Comparison of ENCODE assay signal across 13 mouse cellular contexts in genomic region chr12:40838338-40838695, GRCm38 (mm10).
DNase-seq lines count a peak whose midpoint lies in the region; ATAC-seq and TF ChIP-seq lines count a peak whose summit lies in the region.
"Had no signal": no experiment of that assay in that cellular context is flagged by ENCODE, and none has a peak within 500 bp of the region (broad histone marks: within the 10 kb centered on the region; RNA-seq: fewer than 3 reads in every experiment).

No protein-coding gene starts in this region.

- ATAC-seq in cerebellum, adult (ENCODE audit: insufficient number of reproducible peaks, low FRiP score, low TSS enrichment) = no peak
- no peak for ATAC-seq in hindbrain, embryonic 14.5 days (ENCODE audit: low FRiP score)
- ATAC-seq in lung, embryonic 16.5 days (ENCODE audit: low read depth) = peak; percentile 72

- H3K27me3 ChIP-seq in hindbrain, embryonic 14.5 days (ENCODE audit: control insufficient read depth, insufficient read depth, low read length) = no peaks in the 10 kb centered on the region
- peaks cover 18% of the 10 kb centered on the region; the same call in 1 of the 2 replicates for H3K27me3 ChIP-seq in hindbrain, embryonic 10.5 days (ENCODE audit: insufficient read depth, poor library complexity, severe bottlenecking)
- H3K27me3 ChIP-seq in lung, embryonic 16.5 days (ENCODE audit: control insufficient read depth, insufficient read depth, low read depth, low read length) = no peaks in the 10 kb centered on the region

- 0 out of 2 replicates have a peak overlapping the region, but pooled peaks have one; percentile 47 for H3K27ac ChIP-seq in hindbrain, embryonic 14.5 days
- no peak overlapping the region for H3K27ac ChIP-seq in hindbrain, embryonic 10.5 days
- H3K27ac ChIP-seq in lung, embryonic 16.5 days (ENCODE audit: low read length) = peak overlapping the region; percentile 62
- H3K27ac ChIP-seq: embryonic facial prominence, embryonic 10.5 days; heart, adult 2 months had no signal

- no peaks in the 10 kb centered on the region for H3K9me3 ChIP-seq in hindbrain, embryonic 14.5 days (ENCODE audit: control insufficient read depth, low read length)
- H3K9me3 ChIP-seq in hindbrain, embryonic 10.5 days = no peaks in the 10 kb centered on the region
- no peaks in the 10 kb centered on the region for H3K9me3 ChIP-seq in lung, embryonic 16.5 days (ENCODE audit: control insufficient read depth, low read length)
- H3K9me3 ChIP-seq: embryonic facial prominence, embryonic 10.5 days had no signal

- WGBS in hindbrain, embryonic 14.5 days = 53% methylated on average over 2 of the region's 2 CpGs
- WGBS in hindbrain, embryonic 10.5 days = 79% methylated on average over 2 of the region's 2 CpGs
- WGBS in lung, embryonic 16.5 days = 47% methylated on average over 2 of the region's 2 CpGs
- 76% methylated on average over 2 of the region's 2 CpGs for WGBS in lung, adult 2 months

- H3K4me1 ChIP-seq in hindbrain, embryonic 14.5 days (replicated peaks; ENCODE audit: control insufficient read depth, insufficient read depth, low read length) = peaks cover 17% of the 10 kb centered on the region; the same call in 1 of the 2 replicates
- peaks cover 4% of the 10 kb centered on the region; the same call in 1 of the 2 replicates for H3K4me1 ChIP-seq in hindbrain, embryonic 10.5 days (replicated peaks)
- H3K4me1 ChIP-seq in lung, embryonic 16.5 days (replicated peaks; ENCODE audit: control insufficient read depth, insufficient read depth, low read length) = peaks cover 8% of the 10 kb centered on the region
- H3K4me1 ChIP-seq in lung, adult 2 months (ENCODE audit: control insufficient read depth, insufficient read depth, low read length) = no peaks in the 10 kb centered on the region
- H3K4me1 ChIP-seq: embryonic facial prominence, embryonic 10.5 days had no signal

- TF ChIP-seq CTCF in lung, adult 2 months (IDR thresholded peaks at IDR 0.05; ENCODE audit: insufficient read depth, low read length) = no peak

- no peak for TF ChIP-seq POLR2A in lung, adult 2 months (IDR thresholded peaks at IDR 0.05; ENCODE audit: borderline replicate concordance, extremely low read depth, low read depth, low read length)

- H3K36me3 ChIP-seq in hindbrain, embryonic 14.5 days (replicated peaks; ENCODE audit: control insufficient read depth, insufficient read depth) = peaks cover 34% of the 10 kb centered on the region
- peaks cover 13% of the 10 kb centered on the region; the same call in 1 of the 2 replicates for H3K36me3 ChIP-seq in hindbrain, embryonic 10.5 days
- no peaks in the 10 kb centered on the region; the same call in 1 of the 2 replicates for H3K36me3 ChIP-seq in lung, embryonic 16.5 days (ENCODE audit: control insufficient read depth, insufficient read depth, low read length)

- H3K4me2 ChIP-seq in hindbrain, embryonic 14.5 days (replicated peaks) = no peak overlapping the region
- H3K4me2 ChIP-seq in lung, embryonic 16.5 days (ENCODE audit: low read depth, low read length) = no peak overlapping the region
- H3K4me2 ChIP-seq: midbrain, embryonic 11.5 days had no signal

- H3K9ac ChIP-seq in hindbrain, embryonic 14.5 days = no peak overlapping the region
- H3K9ac ChIP-seq in lung, embryonic 16.5 days (ENCODE audit: low read length) = no peak overlapping the region
- H3K9ac ChIP-seq: liver, postnatal 0 days had no signal

- DNase-seq in cerebellum, adult 9-11 months = peak; percentile 35
- no peak for DNase-seq in hindbrain, embryonic 14.5 days (ENCODE audit: low spot score)
- no peak for DNase-seq in hindbrain, embryonic 10.5 days (ENCODE audit: low spot score)
- no peak for DNase-seq in lung, adult 2 months
- DNase-seq in testis, postnatal 10 days (ENCODE audit: low spot score) = peak; percentile 3
- no peak for DNase-seq in testis, postnatal 14 days (ENCODE audit: low spot score)

- no peak overlapping the region for H3K4me3 ChIP-seq in hindbrain, embryonic 14.5 days (replicated peaks; ENCODE audit: low read length)
- no peak overlapping the region for H3K4me3 ChIP-seq in hindbrain, embryonic 10.5 days
- no peak overlapping the region for H3K4me3 ChIP-seq in lung, embryonic 16.5 days (ENCODE audit: low read length)
- H3K4me3 ChIP-seq in lung, adult 2 months (replicated peaks; ENCODE audit: extremely low read depth, low read depth, low read length) = no peak overlapping the region
- H3K4me3 ChIP-seq: embryonic facial prominence, embryonic 10.5 days; heart, adult 2 months; myocyte had no signal

Comparison
In these comparisons a context has a peak if more than half of its experiments do, and no peak if none do; other contexts are left out.
1. DNase-seq: peak in cerebellum, adult 9-11 months (single experiment) and testis, postnatal 10 days (single experiment); none in hindbrain, embryonic 14.5 days (single experiment), hindbrain, embryonic 10.5 days (single experiment), lung, adult 2 months (single experiment) and testis, postnatal 14 days (single experiment).